Mouse (Mus musculus) ZHBTc4 (cell line): Measurements from ENCODE around the gene Golga2.
A peak's percentile ranks its signal among the peaks of the same experiment; 100 is the strongest.

Source experiments
- DNase-seq: peaks from one replicate; pipeline ENCODE4 v3.0.0-alpha.2; 2011; ENCODE audit warnings: low read depth, low spot score

Golga2 gene

DNA sequence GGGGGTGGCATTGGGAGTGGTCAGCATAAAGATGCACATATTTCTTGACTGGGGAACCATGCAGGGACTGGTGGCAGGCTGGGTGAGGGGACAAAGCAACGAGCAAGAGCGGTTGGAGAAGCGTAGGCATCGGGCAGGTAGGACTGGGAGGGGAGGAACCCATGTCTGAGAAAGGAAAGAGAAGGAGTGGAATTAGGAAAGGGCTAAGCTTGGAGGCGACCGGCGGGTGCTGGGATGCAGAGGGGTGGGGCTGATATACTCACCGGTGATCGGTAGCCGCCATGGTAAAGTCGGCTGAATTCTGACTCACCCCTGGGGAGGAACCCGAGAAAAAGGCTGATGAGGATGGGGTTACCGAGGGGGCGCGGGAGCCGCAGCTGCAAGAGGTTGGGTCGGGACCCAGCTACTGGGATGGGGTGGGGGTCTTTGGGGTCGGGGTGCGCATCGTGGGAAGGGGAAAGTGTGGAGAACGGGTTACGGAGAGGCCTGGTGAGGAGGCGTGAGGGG lies at the start of gene Golga2:
Gene Golga2, plus strand, starts transcription at position 51 of the 507 bp plus-strand sequence.
- peak; percentile 69 for DNase-seq

GRCm38 (mm10) chr2:32237571-32237970 lies 49.6 kb upstream of the Golga2 start:
- no peak for DNase-seq

DNA sequence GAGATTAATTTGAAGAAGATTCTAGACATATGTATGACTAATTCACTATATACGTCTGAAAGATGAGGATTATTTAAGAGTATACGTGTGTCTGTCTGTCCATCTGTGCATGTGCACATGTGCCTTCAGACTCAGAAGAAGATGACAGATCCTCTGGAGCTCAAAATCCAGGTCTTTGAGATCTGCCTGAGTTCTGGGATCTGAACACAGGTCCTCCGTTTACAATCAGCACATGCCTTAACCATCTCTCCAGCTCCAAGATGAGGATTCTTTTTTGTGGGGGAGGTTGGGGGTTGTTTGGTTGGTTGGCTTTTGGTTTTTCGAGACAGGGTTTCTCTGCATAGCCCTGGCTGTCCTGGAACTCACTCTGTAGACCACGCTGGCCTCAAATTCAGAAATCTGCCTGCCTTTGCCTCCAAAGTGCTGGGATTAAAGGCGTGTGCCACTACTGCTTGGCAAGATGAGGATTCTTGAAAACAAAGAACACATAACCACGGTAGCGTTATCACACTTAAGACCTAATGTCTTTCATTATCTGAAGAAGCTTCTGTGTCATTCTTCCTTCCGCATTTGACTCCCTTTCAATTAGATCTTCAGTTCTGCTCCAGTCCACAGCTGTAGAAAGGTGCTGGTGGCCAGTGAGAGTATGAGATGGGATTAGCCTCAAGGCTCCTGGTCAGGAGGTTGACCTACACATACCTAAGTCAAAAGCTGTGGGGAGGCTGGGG lies 48.3 kb upstream of the Golga2 start:
- DNase-seq = no peak

- peak; percentile 23 for DNase-seq
Measured at GRCm38 (mm10) chr2:32240591-32240990, 46.6 kb upstream of the Golga2 start.

DNA sequence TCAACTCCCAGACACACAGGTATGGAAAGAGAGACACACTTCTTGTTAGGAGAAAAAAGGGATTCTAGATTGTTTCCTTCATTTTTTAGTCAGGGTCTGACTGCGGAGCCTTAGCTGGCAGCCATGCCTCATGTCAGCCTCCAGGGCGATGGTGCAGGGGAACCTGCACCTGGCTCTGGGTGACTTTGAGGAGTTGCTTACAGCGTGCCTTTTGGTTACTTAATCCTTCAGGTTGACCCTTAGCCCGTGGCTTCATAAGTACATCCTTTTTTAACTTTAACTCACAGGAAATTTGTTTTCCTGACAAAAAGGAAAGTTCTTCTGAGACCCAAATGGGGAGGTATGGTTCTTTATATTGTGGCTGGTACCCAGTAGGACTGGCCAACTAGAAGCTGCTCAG lies 44.2 kb upstream of the Golga2 start:
- DNase-seq = no peak

- no peak for DNase-seq
Measured at GRCm38 (mm10) chr2:32246741-32247140, 40.4 kb upstream of the Golga2 start.

- no peak for DNase-seq
Measured at GRCm38 (mm10) chr2:32248377-32249361, 38.5 kb upstream of the Golga2 start.

DNA sequence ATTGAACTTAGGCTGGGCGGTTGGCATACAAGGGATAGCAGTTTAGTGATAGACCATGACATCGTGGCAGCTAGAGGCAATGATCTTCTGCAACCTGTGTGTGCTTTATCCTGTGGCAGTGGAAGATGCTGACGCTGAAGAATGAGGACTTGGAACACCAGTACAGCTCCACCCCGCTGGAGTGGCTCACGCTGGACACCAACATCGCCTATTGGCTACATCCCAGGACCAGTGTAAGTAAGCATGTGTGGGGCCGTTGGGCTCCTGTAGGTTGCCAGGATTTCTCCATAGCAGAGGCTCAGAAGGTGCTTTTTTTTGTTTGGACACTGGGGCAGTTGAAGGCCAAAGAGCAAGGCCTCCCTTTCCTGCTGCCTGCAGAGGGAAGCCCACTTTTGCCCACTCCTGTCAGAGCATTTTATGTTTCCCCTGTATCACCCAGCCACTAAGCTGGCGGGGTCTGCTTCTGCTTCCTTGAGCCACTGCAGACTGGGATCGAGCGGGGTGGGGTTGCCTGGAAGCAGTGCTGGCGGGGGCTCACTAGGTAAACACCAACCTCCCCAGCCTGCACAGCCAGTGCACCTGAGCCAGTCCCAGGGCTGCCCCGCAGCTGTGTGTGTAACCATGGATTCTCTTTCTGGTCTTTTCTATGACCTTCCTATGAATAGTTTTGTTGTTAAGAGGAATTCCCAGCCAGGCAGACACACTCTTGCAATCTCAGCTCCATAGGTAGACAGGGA lies 35.2 kb upstream of the Golga2 start:
- DNase-seq = no peak

- no peak for DNase-seq
Measured at GRCm38 (mm10) chr2:32252658-32253057, 34.5 kb upstream of the Golga2 start.

DNA sequence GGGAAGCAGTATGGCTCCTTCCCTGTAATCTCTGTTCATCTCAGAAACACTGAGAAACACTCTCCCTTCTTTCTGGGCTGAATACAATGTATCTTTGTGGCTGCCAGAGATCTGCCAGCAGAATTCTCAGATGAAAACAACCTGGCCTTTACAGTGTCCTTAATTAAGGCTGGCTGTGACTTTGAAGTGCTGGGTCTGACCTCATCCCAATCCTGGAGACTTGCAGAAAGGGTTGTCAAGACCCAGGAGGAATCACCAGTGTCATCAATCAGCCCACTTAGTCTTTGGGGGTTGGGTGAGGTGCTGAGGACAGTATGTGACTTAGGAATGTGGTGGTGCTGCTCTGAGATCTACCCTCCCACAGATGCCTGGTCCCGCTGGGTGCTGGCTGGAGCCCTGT lies 33.8 kb upstream of the Golga2 start:
- no peak for DNase-seq

DNA sequence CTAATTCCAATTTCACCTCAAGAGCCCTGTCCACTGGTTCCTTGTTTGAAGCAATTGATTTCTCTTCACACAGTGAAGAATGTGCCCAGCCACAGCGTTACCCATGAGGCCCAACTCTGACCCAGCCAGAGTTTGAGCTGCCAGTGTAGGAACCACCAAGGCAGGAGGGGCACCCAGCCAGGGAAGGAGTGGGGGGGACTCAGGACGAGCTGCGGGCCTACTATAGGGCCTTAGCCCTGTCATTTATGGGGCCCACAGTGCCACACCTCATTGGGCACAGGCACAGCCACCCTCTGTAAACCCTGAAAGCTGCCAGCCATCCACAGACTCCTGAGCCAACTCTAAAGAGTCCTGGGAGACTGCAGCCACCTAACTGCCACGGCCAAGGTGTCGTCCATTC lies 32.6 kb upstream of the Golga2 start:
- no peak for DNase-seq

DNA sequence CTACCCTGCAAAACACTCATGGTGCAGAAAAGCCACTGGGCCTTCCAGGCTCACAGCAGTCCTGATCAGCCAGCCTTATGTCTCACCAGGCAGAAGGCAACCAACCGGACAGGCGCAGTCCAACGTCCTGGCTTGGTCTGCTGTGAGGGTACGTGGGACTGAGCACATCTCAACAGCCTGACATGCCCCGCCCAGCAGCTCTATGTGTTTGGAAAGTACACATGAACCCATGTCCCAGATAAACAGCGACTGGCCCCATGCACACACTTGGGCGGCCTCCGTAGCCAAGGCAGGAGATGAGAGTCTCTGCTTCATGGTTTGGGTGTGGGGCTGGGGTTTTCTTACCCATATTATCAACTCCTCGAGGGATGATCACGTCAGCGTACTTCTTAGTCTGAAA lies 30.9 kb upstream of the Golga2 start:
- DNase-seq = no peak

GRCm38 (mm10) chr2:32258887-32259533 lies 28.2 kb upstream of the Golga2 start:
- DNase-seq = no peak

DNA sequence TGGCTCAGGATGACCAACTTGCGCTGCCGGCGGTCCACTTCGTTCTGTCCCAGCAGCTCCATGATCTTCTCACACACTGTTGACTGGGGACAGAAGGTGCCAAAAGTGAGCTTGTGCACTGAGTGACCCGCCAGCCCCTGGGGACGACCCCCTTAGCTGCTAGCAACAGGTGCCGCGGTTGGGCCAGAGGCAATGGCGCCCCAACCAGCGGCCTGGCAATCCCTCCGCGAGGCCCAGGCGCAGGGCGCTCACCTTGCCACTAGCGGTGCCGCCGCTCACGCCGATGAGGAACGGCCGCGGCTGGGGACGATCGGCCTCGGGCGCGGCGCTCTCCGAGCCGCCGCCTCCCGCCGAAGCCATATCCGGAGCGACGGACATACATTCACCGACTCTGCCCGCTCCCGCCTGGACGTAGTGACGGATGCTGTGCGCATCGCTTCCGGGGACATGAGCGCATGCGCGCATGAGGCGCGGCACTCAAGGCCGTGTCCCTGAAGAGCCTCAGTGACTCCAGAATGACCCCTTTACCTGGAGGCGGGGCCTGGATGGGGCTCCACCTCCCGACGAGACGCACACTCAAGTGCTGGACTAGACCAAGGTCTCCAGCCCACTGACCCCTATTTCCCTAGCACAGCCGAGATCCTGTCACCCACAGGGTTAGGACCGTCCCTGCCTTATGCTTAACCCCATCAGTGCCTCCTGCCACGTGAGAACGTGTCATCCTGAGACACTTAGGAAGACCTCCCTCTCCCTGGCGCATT lies 27.3 kb upstream of the Golga2 start, which contains the start of gene Uck1:
Gene Uck1, minus strand, starts transcription at position 503 of the 761 bp plus-strand sequence.
- DNase-seq = peak; percentile 97

DNA sequence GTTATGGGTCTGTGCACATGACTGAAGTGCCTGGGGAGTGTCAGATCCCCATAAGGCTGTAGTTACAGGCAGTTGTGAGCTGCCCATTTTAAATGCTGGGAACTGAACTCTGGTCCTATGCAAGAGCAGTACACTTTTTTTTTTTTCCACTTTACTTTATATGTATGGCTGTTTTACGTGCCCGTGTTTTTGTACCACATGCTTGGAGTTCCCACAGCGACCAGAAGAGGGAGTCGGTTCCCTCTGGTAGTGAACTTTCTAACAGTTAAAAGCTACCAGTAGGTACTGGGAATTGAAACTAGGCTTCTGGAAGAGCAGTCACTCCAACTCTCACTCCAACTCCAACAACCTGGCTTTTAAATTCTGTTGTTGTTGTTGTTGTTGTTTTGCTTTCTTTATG lies 26.5 kb upstream of the Golga2 start:
- peak; percentile 92 for DNase-seq

DNA sequence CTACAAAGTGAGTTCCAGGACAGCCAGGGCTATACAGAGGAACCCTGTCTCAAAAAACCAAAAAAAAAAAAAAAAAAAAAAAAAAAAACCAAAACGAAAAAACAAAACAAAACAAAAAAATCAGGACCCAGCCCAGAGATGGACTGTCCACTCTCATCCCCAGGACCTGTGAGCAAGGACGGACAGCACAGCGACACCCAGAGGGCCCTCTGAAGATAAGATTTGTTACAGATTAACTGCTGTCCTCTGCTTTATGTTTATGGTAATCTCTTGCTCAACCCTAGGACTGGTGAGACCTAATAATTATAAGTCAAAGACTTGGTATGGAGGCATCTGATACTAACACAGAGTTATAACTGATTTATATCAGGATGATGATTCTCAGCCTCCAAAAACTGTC lies 11.4 kb upstream of the Golga2 start:
- DNase-seq = no peak

DNA sequence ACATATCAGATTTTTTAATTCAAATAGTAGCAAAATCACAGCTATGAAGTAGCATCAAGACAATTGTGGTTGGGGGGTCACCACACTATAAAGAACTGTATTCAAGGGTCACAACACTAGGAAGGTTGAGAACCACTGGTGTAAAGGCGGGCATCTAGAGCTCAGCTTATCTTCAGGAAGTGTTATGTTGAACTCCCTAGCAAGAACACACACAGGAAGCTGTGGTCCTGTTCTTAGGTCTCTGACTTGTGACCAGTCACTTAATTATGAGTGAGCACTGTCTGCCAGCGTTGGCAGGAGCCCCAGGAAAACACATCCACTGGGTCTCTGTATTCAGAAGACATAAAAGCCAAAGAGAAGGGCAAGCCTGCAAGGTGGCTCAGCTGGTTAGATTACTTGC lies 4.9 kb upstream of the Golga2 start:
- no peak for DNase-seq

- peak; percentile 89 for DNase-seq
Measured at GRCm38 (mm10) chr2:32282727-32283126, 4.5 kb upstream of the Golga2 start.

DNA sequence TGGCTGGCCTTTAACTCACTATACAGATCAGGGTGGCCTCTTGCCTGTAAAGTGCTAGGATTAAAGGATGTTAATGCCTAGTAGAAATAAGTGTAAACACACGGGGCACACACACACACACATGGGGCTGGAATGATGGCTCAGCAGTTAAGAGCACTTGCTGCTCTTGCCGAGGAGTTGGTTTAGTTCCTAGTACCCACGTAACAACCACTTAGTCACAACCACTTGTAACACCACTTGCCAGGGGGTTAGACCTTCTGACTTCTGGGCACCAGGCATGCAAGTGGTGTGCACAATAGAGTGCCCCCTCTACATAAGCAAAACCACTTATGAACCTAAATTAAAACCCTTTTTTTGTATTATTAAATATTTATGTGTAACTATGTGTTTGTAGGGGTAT lies 3.2 kb upstream of the Golga2 start:
- DNase-seq = no peak

GRCm38 (mm10) chr2:32287923-32288367 lies 761 bp downstream of the Golga2 start, which contains the start of gene Swi5:
Swi5 (minus strand) TSS chr2:32288075.
- DNase-seq = peak; percentile 100
